ENCODE assay signal across 8 mouse cellular contexts in genomic region chr11:54437310-54437822, GRCm38 (mm10). TPM values are rescaled to one million over a fixed set of nuclear protein-coding genes. Genes with fewer than 3 reads are reported as not detected.
DNase-seq lines count a peak whose midpoint lies in the region; ATAC-seq lines count a peak whose summit lies in the region.

No protein-coding gene starts in this region.

- DNase-seq in kidney, adult 11 months, result no peak
- peak; percentile 9 for DNase-seq in c-Kit-negative CD71-positive TER-119-positive erythroid progenitor cells, embryonic 14.5 days (ENCODE audit: low read depth, low spot score)
- no peak for DNase-seq in frontal cortex, postnatal 25 days (ENCODE audit: low spot score in 2 of 2)
- DNase-seq in urinary bladder, postnatal 25 days (ENCODE audit: low spot score), result no peak
- DNase-seq in cerebellum, adult 9-11 months, result no peak

- ATAC-seq in kidney, embryonic 16.5 days (ENCODE audit: low FRiP score, low TSS enrichment), result no peak
- peak; percentile 55 for ATAC-seq in inflammation-experienced regulatory T-cells, adult 6 months
- no peak for ATAC-seq in midbrain, embryonic 13.5 days

- peak overlapping the region; percentile 92 for H3K4me3 ChIP-seq in kidney, embryonic 16.5 days (ENCODE audit: low read length)
- H3K4me3 ChIP-seq in midbrain, embryonic 13.5 days (replicated peaks), result peak overlapping the region; percentile 95

- H3K9ac ChIP-seq in kidney, embryonic 16.5 days (replicated peaks; ENCODE audit: low read length), result peak overlapping the region; percentile 68
- H3K9ac ChIP-seq in midbrain, embryonic 13.5 days (replicated peaks), result peak overlapping the region; percentile 55; the same call in 1 of the 2 replicates

- H3K4me2 ChIP-seq in kidney, embryonic 16.5 days (replicated peaks; ENCODE audit: low read depth, low read length), result peak overlapping the region; percentile 53
- peak overlapping the region; percentile 42 for H3K4me2 ChIP-seq in midbrain, embryonic 13.5 days (replicated peaks)

- no peaks in the 10 kb centered on the region for H3K27me3 ChIP-seq in kidney, embryonic 16.5 days (ENCODE audit: insufficient read depth, low read length)
- H3K27me3 ChIP-seq in midbrain, embryonic 13.5 days, result no peaks in the 10 kb centered on the region

- 53% methylated on average over 8 of the region's 8 CpGs for WGBS in kidney, embryonic 16.5 days
- 64% methylated on average over 8 of the region's 8 CpGs for WGBS in midbrain, embryonic 13.5 days

- no peaks in the 10 kb centered on the region for H3K36me3 ChIP-seq in kidney, embryonic 16.5 days (ENCODE audit: insufficient read depth, low read length)
- no peaks in the 10 kb centered on the region for H3K36me3 ChIP-seq in midbrain, embryonic 13.5 days

- peaks cover 17% of the 10 kb centered on the region for H3K4me1 ChIP-seq in kidney, embryonic 16.5 days (ENCODE audit: insufficient read depth, low read length)
- H3K4me1 ChIP-seq in midbrain, embryonic 13.5 days (replicated peaks), result peaks cover 28% of the 10 kb centered on the region

- H3K27ac ChIP-seq in kidney, embryonic 16.5 days (ENCODE audit: low read length), result no peak overlapping the region
- H3K27ac ChIP-seq in midbrain, embryonic 13.5 days, result peak overlapping the region; percentile 44; the same call in 1 of the 2 replicates

- no peaks in the 10 kb centered on the region for H3K9me3 ChIP-seq in kidney, embryonic 16.5 days (ENCODE audit: low read length)
- H3K9me3 ChIP-seq in midbrain, embryonic 13.5 days, result no peaks in the 10 kb centered on the region

RNA-seq across cellular contexts. Expression of gene Fnip1, which starts 0.6 kb away (rescaled TPM):
- 8.9 and 10.0 TPM in 2 replicates for polyA plus RNA-seq in kidney, embryonic 16.5 days (2015; fragmentation: Nextera tagmentation; extraction: Ambion mirVana)
- 10 to 100 TPM in 2 of 3 experiments, 1 to 10 TPM in 1; 7.0 to 13.9 (median 13.4) TPM for polyA plus RNA-seq in inflammation-experienced regulatory T-cells, adult 6 months (2017; shearing (Covaris generic))
- polyA plus RNA-seq in midbrain, embryonic 13.5 days (2015; fragmentation: Nextera tagmentation; extraction: Ambion mirVana), result 11.8 and 12.4 TPM in 2 replicates
